ENCODE assay signal across 25 mouse cellular contexts in the genomic region with DNA sequence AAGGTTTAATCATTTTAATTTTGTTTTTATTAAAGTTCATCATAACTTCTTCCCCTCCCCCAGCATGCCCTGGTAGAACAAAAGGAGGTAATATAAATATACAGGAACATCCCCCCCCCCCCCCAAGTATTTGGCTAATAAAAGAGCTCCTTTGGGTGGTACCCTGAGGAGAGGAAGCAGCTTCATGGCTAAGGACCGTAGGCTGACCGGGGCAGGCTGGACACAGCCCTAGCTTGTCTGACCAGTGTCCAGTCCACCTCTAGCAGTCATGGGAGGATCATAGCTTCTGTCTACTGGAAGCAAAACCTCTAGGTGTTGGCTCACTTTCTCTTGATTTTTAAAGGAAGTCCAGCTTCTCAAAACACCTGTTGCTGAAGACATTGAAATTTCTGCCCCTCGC.
A peak's percentile ranks its signal among the peaks of the same experiment; 100 is the strongest.
DNase-seq lines count a peak whose midpoint lies in the region; ATAC-seq and TF ChIP-seq lines count a peak whose summit lies in the region.
"Had no signal": no experiment of that assay in that cellular context is flagged by ENCODE, and none has a peak within 500 bp of the region (broad histone marks: within the 10 kb centered on the region; RNA-seq: fewer than 3 reads in every experiment).

No protein-coding gene starts in this region.

- H3K4me2 ChIP-seq in heart, postnatal 0 days (ENCODE audit: low read depth, low read length) = no peak overlapping the region
- H3K4me2 ChIP-seq: embryonic facial prominence, embryonic 12.5 days; embryonic facial prominence, embryonic 15.5 days; forebrain, embryonic 12.5 days; forebrain, embryonic 15.5 days; heart, embryonic 12.5 days; heart, embryonic 15.5 days; hindbrain, embryonic 14.5 days had no signal

- no peaks in the 10 kb centered on the region for H3K27me3 ChIP-seq in heart, postnatal 0 days (ENCODE audit: control insufficient read depth, insufficient read depth, low read length)
- H3K27me3 ChIP-seq in heart, embryonic 10.5 days (ENCODE audit: insufficient read depth, poor library complexity, severe bottlenecking) = no peaks in the 10 kb centered on the region
- H3K27me3 ChIP-seq: embryonic facial prominence, embryonic 12.5 days; embryonic facial prominence, embryonic 15.5 days; forebrain, embryonic 12.5 days; forebrain, embryonic 15.5 days; heart, embryonic 12.5 days; heart, embryonic 15.5 days had no signal

- H3K9me3 ChIP-seq in heart, postnatal 0 days (replicated peaks; ENCODE audit: control insufficient read depth, low read length) = no peaks in the 10 kb centered on the region
- H3K9me3 ChIP-seq in heart, embryonic 10.5 days = no peaks in the 10 kb centered on the region
- H3K9me3 ChIP-seq: embryonic facial prominence, embryonic 12.5 days; embryonic facial prominence, embryonic 15.5 days; forebrain, embryonic 12.5 days; forebrain, embryonic 15.5 days; heart, embryonic 15.5 days had no signal

- H3K4me3 ChIP-seq in heart, postnatal 0 days (ENCODE audit: low read depth, low read length) = no peak overlapping the region
- no peak overlapping the region for H3K4me3 ChIP-seq in heart, embryonic 10.5 days
- H3K4me3 ChIP-seq in lung, adult 2 months (replicated peaks; ENCODE audit: extremely low read depth, low read depth, low read length) = no peak overlapping the region
- H3K4me3 ChIP-seq: embryonic facial prominence, embryonic 12.5 days; embryonic facial prominence, embryonic 15.5 days; forebrain, embryonic 12.5 days; forebrain, embryonic 15.5 days; heart, embryonic 12.5 days; heart, embryonic 15.5 days had no signal

- no peak overlapping the region for H3K9ac ChIP-seq in heart, postnatal 0 days (replicated peaks; ENCODE audit: low read depth, low read length)
- H3K9ac ChIP-seq: embryonic facial prominence, embryonic 12.5 days; embryonic facial prominence, embryonic 15.5 days; forebrain, embryonic 12.5 days; forebrain, embryonic 15.5 days; heart, embryonic 12.5 days; heart, embryonic 15.5 days; hindbrain, embryonic 14.5 days had no signal

- no peak for DNase-seq in heart, postnatal 0 days (ENCODE audit: low spot score)
- DNase-seq in heart, embryonic 10.5 days (ENCODE audit: low spot score) = no peak
- no peak for DNase-seq in lung, adult 2 months
- no peak for DNase-seq in lung, postnatal 25 days (ENCODE audit: low spot score)
- DNase-seq in lung, postnatal 36 days = peak; percentile 48
- DNase-seq in ovary, postnatal 10 days (ENCODE audit: low spot score) = no peak
- DNase-seq: adrenal gland, adult 2 months; adrenal gland, postnatal 14 days; cerebellum, adult 11 months; cerebellum, adult 2 months; cerebellum, adult 9-11 months; cerebellum, postnatal 25 days; gastrocnemius, postnatal 25 days; heart, postnatal 14 days; heart, postnatal 4 days had no signal

- H3K4me1 ChIP-seq in heart, postnatal 0 days (ENCODE audit: control insufficient read depth, insufficient read depth) = peaks cover 28% of the 10 kb centered on the region
- peaks cover 44% of the 10 kb centered on the region for H3K4me1 ChIP-seq in heart, embryonic 10.5 days
- peaks cover 26% of the 10 kb centered on the region for H3K4me1 ChIP-seq in lung, adult 2 months (ENCODE audit: control insufficient read depth, insufficient read depth, low read length)
- H3K4me1 ChIP-seq: forebrain, embryonic 15.5 days had no signal

- no peaks in the 10 kb centered on the region for H3K36me3 ChIP-seq in heart, postnatal 0 days (replicated peaks; ENCODE audit: control insufficient read depth, insufficient read depth, low read length)
- peaks cover 16% of the 10 kb centered on the region for H3K36me3 ChIP-seq in heart, embryonic 10.5 days
- H3K36me3 ChIP-seq: embryonic facial prominence, embryonic 15.5 days; forebrain, embryonic 15.5 days; heart, embryonic 15.5 days had no signal

- 0 out of 2 replicates have a peak overlapping the region, but pooled peaks have one; percentile 38 for H3K27ac ChIP-seq in heart, postnatal 0 days (ENCODE audit: low read depth)
- no peak overlapping the region for H3K27ac ChIP-seq in heart, embryonic 10.5 days
- H3K27ac ChIP-seq: embryonic facial prominence, embryonic 12.5 days; embryonic facial prominence, embryonic 15.5 days; forebrain, embryonic 12.5 days; forebrain, embryonic 15.5 days; hindbrain, embryonic 14.5 days; hindbrain, postnatal 0 days had no signal

- no peak for ATAC-seq in heart, postnatal 0 days (ENCODE audit: insufficient read depth, low read depth)
- ATAC-seq: CD4-positive, CD25-positive, alpha-beta regulatory T cell, adult 4 months; forebrain, embryonic 15.5 days; hindbrain, postnatal 0 days; inflammation-experienced regulatory T-cells, adult 6 months had no signal

- no peak for TF ChIP-seq CTCF in heart, postnatal 0 days (IDR thresholded peaks at IDR 0.05; ENCODE audit: low read depth)
- no peak for TF ChIP-seq CTCF in lung, adult 2 months (IDR thresholded peaks at IDR 0.05; ENCODE audit: insufficient read depth, low read length)

- TF ChIP-seq EP300 in heart, postnatal 0 days (IDR thresholded peaks at IDR 0.05; ENCODE audit: low read depth) = no peak

- TF ChIP-seq POLR2A in lung, adult 2 months (IDR thresholded peaks at IDR 0.05; ENCODE audit: borderline replicate concordance, extremely low read depth, low read depth, low read length) = peak; percentile 49; the same call in 1 of the 2 replicates

- WGBS in heart, postnatal 0 days = 68% methylated on average over 3 of the region's 3 CpGs
- WGBS in heart, embryonic 10.5 days = 85% methylated on average over 3 of the region's 3 CpGs
- 34% methylated on average over 3 of the region's 3 CpGs for WGBS in lung, adult 2 months
